Mouse (Mus musculus) embryonic fibroblast, embryonic 13.5 days (primary cell): ENCODE results near the gene Camk1g. TPM values are rescaled to one million over a fixed set of nuclear protein-coding genes. Genes with fewer than 3 reads are reported as not detected.

Source experiments
- H3K27ac ChIP-seq: 2 replicates; pipeline ENCODE4 v1.5.1; 2012; ENCODE audit warnings: low read length, control low read depth, inconsistent platforms; ENCODE audit not compliant: insufficient read depth
- H3K4me1 ChIP-seq: 2 replicates; pipeline ENCODE4 v1.6.1; 2011; ENCODE audit warnings: low read length; ENCODE audit not compliant: control insufficient read depth, insufficient read depth
- H3K4me3 ChIP-seq: 2 replicates; pipeline ENCODE4 v1.5.1; 2011; ENCODE audit warnings: mild to moderate bottlenecking, control low read depth, low read length; ENCODE audit not compliant: insufficient read depth
- CTCF ChIP-seq: IDR thresholded peaks from 2 replicates; pipeline ENCODE4 v1.5.1; 2011; ENCODE audit warnings: mild to moderate bottlenecking, control low read depth, low read length, moderate library complexity, borderline replicate concordance; ENCODE audit not compliant: insufficient read depth
- POLR2A ChIP-seq: IDR thresholded peaks from 2 replicates; pipeline ENCODE4 v1.6.1; 2011; ENCODE audit warnings: low read depth, mild to moderate bottlenecking, control low read depth, low read length, moderate library complexity
- polyA plus RNA-seq: library from polyadenylated mRNA; stranded (reverse); fragments of >200 nt; gene quantifications from 2 replicates; pipeline ENCODE4 v1.2.4, GENCODE M21; 2011; ENCODE audit warnings: low read depth; ENCODE audit not compliant: missing spikeins, insufficient read length

Camk1g gene
- polyA plus RNA-seq, 1 experiment = not detected

DNA sequence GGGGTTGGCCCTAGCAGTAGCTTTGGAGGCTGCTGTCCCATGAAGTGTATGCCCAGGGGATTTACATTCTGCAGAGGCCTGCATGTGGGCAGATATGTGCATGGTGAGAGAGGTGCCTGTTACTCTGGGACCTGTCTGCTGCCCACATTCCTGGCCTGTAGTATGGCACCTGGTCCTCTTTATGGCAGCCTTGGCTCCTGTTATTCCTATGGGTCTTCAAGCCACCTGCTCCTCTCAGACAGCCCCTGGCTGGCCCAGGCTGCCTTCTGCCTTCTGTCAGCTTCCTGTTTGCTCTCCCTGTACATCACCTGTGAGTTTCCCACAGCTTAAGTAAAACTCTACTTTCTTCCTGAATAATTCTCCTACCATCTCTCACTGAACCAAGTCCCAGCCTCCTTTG lies 27.0 kb upstream of the Camk1g start:
- TF ChIP-seq CTCF (no peak), POLR2A (no peak)
- H3K27ac ChIP-seq = no peak overlapping the region
- peaks cover 17% of the 10 kb centered on the region for H3K4me1 ChIP-seq
- no peak overlapping the region for H3K4me3 ChIP-seq

DNA sequence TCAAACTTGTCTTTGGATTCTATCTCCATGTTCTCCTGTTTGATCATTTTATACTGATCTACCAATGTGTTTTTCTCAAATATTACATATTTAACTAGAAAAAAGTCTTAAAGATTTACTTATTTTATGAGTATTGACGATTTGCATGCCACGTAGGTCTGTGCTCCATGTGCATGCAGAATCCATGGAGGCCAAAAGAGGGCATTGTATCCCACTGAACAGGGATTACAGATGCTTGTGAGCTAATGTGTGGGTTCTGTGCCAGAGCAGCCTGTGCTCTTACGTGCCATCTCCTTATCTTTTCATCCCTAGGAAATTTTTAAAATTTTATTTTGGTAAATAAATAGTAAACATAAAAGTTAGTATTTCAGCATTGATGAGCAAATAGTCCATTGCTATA lies 22.2 kb upstream of the Camk1g start:
- TF ChIP-seq CTCF (no peak), POLR2A (no peak)
- no peak overlapping the region for H3K4me3 ChIP-seq
- no peaks in the 10 kb centered on the region for H3K4me1 ChIP-seq
- no peak overlapping the region for H3K27ac ChIP-seq

DNA sequence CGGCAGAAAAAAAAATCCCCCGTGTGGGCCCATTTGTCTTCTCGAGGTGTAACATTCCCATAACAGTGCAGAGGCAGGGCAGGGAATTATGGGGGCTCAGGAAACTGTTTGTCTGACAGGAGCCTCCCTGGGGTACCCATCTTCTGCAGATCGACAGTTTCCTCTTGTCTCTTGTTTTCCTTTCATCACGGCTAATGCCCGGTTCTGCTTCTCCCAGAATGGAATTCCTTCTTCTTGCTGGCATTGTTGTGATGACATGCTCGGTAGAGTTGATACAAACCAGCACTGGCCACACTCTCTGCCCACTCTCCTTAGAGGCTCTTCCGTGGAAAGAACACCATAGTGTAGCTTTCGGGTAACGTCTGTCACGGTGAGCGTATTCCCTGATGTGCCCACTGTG lies 19.9 kb upstream of the Camk1g start:
- peaks cover 2% of the 10 kb centered on the region; the same call in 1 of the 2 replicates for H3K4me1 ChIP-seq
- no peak for TF ChIP-seq CTCF
- TF ChIP-seq POLR2A = no peak
- H3K27ac ChIP-seq = no peak overlapping the region
- no peak overlapping the region for H3K4me3 ChIP-seq

DNA sequence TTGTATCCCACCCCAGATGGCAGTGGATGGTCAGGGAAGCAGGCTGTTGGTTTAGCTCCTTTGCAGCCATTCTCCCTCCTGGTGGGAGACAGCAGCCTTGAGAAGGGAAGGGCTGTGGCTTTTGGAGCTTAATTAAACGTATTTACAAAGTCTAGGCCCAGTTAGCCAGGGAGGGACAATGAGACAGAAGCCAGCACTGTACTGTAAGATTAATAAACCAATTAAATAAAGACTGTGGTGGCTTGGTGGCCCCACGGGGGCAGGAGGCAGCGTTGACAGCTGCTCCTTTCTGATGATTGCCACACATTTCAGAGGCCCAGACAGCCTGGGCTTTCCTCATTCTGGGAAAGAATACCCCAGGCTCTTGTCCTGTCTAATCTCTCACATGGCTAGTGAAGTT lies 19.4 kb upstream of the Camk1g start:
- TF ChIP-seq POLR2A (no peak), CTCF (no peak)
- Histone ChIP-seq H3K27ac (no peak overlapping the region), H3K4me1 (peaks cover 2% of the 10 kb centered on the region; the same call in 1 of the 2 replicates), H3K4me3 (no peak overlapping the region)

DNA sequence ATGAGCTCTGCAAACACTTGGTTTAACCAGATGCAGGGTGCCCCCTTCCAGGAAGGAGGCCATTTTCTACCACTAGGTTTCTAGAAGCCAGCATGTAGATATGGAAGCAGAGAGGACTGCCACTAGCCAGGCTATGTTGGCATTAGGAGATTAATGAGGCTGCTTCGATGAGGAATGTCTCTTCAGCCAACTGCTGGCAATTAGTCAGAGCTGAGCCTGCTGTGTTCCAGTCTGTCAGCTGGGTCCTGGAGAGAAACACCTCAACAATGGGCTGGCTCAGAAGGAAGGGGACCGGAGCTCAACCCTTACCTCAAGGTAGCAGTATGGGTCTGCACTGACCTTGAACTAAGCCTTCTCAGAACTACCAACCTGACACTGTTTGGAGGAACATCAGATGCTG lies 17.1 kb upstream of the Camk1g start:
- Histone ChIP-seq H3K4me1 (peaks cover 2% of the 10 kb centered on the region; the same call in 1 of the 2 replicates), H3K27ac (no peak overlapping the region), H3K4me3 (no peak overlapping the region)
- TF ChIP-seq POLR2A (no peak), CTCF (no peak)

DNA sequence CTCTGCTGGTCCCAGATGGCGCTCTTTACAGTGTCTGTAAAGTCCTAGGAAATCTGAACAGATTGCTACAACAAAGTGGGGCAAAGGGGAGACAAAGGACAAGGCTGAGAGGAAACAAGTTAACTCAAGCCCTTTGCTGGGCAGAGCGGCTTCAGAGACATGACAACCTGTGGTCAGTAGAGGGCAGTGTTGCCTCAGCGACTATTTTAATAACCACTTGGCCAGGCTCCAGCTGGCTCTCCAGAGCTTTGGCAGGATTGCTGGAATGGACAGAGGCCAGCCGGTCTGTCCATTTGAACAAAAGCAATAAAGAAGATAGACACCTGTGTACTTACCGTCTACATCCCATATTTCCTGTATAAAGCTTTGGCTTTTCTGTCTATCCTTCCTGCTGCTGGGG lies 16.0 kb upstream of the Camk1g start:
- no peak overlapping the region for H3K4me3 ChIP-seq
- peaks cover 2% of the 10 kb centered on the region; the same call in 1 of the 2 replicates for H3K4me1 ChIP-seq
- TF ChIP-seq POLR2A = no peak
- peak; percentile 67; the same call in 1 of the 2 replicates for TF ChIP-seq CTCF
- H3K27ac ChIP-seq = no peak overlapping the region

DNA sequence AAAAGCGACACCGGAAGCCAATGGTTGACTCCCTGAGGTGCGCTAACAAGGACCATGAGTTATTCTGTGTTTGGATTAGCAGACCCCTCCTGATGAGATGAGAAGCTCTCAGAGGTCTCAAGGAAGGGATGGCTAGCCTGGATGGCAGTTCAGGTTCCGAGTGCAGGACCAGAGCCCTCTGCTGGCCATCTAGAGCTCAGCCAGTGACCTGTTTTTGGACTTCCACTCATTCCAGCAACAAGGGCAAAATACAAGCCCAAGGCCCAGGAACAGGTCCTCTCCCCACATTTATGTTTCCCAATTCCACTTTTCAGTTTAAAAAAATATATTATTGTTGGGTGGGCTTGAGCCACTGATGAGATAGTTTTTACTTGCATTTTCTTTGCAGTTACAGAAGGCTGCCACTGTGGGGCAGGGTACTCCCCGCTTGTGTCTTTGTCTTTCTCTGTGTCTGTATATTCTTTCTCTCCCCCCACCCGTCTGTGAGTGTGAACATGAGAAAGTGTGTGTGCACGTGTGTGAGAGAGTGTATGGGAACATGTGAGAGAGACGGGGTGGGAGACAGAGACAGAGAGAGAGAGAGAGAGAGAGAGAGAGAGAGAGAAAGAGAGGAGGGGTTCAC lies 12.9 kb upstream of the Camk1g start:
- Histone ChIP-seq H3K4me3 (peak overlapping the region; percentile 2), H3K27ac (no peak overlapping the region), H3K4me1 (peaks cover 2% of the 10 kb centered on the region; the same call in 1 of the 2 replicates)
- TF ChIP-seq CTCF = peak; percentile 71
- TF ChIP-seq POLR2A = no peak

DNA sequence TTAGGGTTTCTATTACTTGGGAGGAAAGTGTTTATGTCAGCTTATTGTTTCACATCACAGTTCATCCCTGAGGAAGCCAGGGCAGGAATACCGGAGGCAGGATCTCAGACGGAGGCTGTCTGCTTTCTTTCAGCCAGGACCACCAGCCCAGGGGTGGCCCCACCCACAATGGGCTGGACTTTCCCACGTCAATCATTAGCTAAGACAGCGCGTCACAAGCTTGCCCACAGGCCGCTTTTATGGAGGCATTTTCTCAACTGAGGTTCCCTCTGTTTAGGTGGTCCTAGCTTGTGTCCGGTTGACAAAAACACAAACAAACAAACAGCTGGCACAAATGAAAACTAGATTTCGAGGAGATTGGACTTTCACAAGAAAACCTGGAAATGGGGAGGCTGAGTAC lies 12.3 kb upstream of the Camk1g start:
- Histone ChIP-seq H3K4me3 (peak overlapping the region; percentile 2), H3K27ac (no peak overlapping the region), H3K4me1 (peaks cover 2% of the 10 kb centered on the region; the same call in 1 of the 2 replicates)
- TF ChIP-seq CTCF = no peak
- TF ChIP-seq POLR2A = no peak

DNA sequence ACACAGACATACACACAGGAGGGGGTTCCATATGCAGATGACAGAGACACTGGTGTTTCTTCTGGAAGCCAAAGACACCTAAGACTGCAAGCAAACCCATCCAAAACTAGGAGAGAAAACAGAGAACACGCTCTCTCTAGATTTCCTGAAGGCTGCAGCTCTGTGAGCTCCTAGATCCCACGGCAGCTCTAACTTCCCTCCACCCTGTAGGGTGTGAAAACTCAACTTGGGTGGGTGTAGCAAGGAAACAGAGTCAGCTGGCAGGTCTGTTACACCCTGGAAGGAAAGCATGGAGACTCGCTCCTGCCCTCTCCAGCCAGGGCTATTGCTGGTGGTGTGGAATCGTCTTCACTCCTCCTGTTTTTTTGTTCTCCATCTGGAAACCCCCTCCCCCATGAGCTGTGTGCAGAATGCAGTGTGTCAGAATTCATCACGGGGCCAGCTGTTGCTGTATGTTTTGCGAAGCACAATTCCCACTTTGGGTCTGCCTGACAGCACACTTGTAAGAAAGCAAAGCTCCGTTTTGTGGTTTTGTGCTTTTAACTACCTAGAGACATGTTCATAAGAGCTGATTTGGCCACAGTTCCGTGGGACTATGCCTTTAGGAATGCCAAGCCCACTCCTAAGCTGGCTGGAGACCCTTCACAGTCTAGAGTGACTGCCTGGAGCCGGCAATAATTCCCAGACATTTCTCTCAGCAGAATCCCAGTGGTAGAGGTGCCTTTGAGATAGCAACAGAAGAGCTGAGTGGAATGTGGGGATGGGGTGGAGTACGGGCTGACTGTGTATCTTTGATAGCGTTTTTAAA lies 11.7 kb upstream of the Camk1g start:
- no peak overlapping the region for H3K27ac ChIP-seq
- no peak for TF ChIP-seq POLR2A
- no peak for TF ChIP-seq CTCF
- peaks cover 2% of the 10 kb centered on the region; the same call in 1 of the 2 replicates for H3K4me1 ChIP-seq
- H3K4me3 ChIP-seq = no peak overlapping the region

DNA sequence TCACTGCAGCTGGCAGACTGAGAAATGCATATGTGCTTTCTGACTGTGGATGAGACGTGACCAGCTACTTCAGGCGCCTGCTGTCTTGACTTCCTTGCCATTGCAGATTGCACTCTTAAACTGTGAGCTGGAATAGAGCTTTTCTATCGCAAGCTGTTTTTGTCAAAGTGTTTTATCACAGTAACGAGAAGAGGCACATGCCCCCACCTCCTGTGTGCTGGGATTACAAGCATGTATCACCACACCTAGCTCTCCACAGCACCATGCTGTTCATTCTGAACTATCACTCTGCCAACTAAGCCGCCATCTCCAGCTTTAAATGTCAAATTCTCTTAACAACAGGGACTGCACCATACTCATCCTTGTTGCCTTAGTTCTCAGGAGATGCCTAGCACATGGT lies 10.8 kb upstream of the Camk1g start:
- Histone ChIP-seq H3K4me3 (no peak overlapping the region), H3K4me1 (peaks cover 2% of the 10 kb centered on the region; the same call in 1 of the 2 replicates), H3K27ac (no peak overlapping the region)
- no peak for TF ChIP-seq POLR2A
- no peak for TF ChIP-seq CTCF
